Mouse (Mus musculus): ENCODE results near the gene Tnni2.

The Tnni2 gene

GRCm38 (mm10) chr7:142431106-142431505 lies 10.5 kb upstream of the Tnni2 start:
- DNase-seq = peak; percentile 77

GRCm38 (mm10) chr7:142433623-142434022 lies 8.0 kb upstream of the Tnni2 start:
- DNase-seq = no peak

GRCm38 (mm10) chr7:142434137-142434865 lies 7.3 kb upstream of the Tnni2 start, which contains the start of gene Syt8:
TSS of gene Syt8 (plus strand) at chr7:142434850.
- DNase-seq = no peak

GRCm38 (mm10) chr7:142435524-142435923 lies 6.1 kb upstream of the Tnni2 start:
- DNase-seq = peak; percentile 88

GRCm38 (mm10) chr7:142437324-142437723 lies 4.3 kb upstream of the Tnni2 start:
- DNase-seq = peak; percentile 63

GRCm38 (mm10) chr7:142439966-142440365 lies 1.6 kb upstream of the Tnni2 start:
- no peak for DNase-seq

GRCm38 (mm10) chr7:142440657-142441114 lies 922 bp upstream of the Tnni2 start:
- DNase-seq = peak; percentile 80

GRCm38 (mm10) chr7:142442081-142442907 lies 686 bp downstream of the Tnni2 start:
- DNase-seq = no peak

GRCm38 (mm10) chr7:142442908-142443420 lies 1.4 kb downstream of the Tnni2 start:
- DNase-seq = no peak

- DNase-seq = no peak
These were observed 1.9 kb downstream of the Tnni2 start for GRCm38 (mm10) chr7:142443474-142443873.

GRCm38 (mm10) chr7:142444171-142444570 lies 2.6 kb downstream of the Tnni2 start:
- no peak for DNase-seq

- DNase-seq = no peak
These were observed 3.7 kb downstream of the Tnni2 start for GRCm38 (mm10) chr7:142445324-142445723.

GRCm38 (mm10) chr7:142446264-142446663 lies 4.7 kb downstream of the Tnni2 start:
- DNase-seq = no peak

GRCm38 (mm10) chr7:142449038-142449617 lies 7.5 kb downstream of the Tnni2 start:
- no peak for DNase-seq

GRCm38 (mm10) chr7:142454706-142455105 lies 13.1 kb downstream of the Tnni2 start:
- no peak for DNase-seq

GRCm38 (mm10) chr7:142455251-142455650 lies 13.6 kb downstream of the Tnni2 start:
- DNase-seq = no peak

GRCm38 (mm10) chr7:142456806-142457205 lies 15.2 kb downstream of the Tnni2 start:
- no peak for DNase-seq

GRCm38 (mm10) chr7:142457227-142457811 lies 15.7 kb downstream of the Tnni2 start:
- peak; percentile 82 for DNase-seq

- peak; percentile 62 for DNase-seq
These were observed 16.4 kb downstream of the Tnni2 start for GRCm38 (mm10) chr7:142458026-142458425.

GRCm38 (mm10) chr7:142458676-142459298 lies 17.2 kb downstream of the Tnni2 start:
- peak; percentile 2 for DNase-seq

GRCm38 (mm10) chr7:142459299-142459691 lies 17.7 kb downstream of the Tnni2 start:
- DNase-seq = no peak

- no peak for DNase-seq
These were observed 19.0 kb downstream of the Tnni2 start, which contains the start of gene Lsp1 for GRCm38 (mm10) chr7:142460636-142461077. TSS of gene Lsp1 (plus strand) at chr7:142460809.
